Mouse (Mus musculus) kidney, postnatal 36 days (tissue): Measurements from ENCODE around the gene Cdh26.

ENCODE experiments used
- DNase-seq, 2 experiments: peaks; one replicate each; pipeline ENCODE4 v3.0.0; 2021 to 2022; ENCODE audit warnings: mixed read lengths in 2 of 2

Cdh26 gene

GRCm38 (mm10) chr2:178449386-178449785 lies 19.1 kb downstream of the Cdh26 start:
- no peak for DNase-seq

GRCm38 (mm10) chr2:178450236-178450635 lies 19.9 kb downstream of the Cdh26 start:
- no peak for DNase-seq

- DNase-seq, result no peak
Observed at GRCm38 (mm10) chr2:178450961-178451360, 20.6 kb downstream of the Cdh26 start.

GRCm38 (mm10) chr2:178454664-178455516 lies 24.6 kb downstream of the Cdh26 start:
- DNase-seq, result peak; percentile 15 to 16

- no peak for DNase-seq
Observed at GRCm38 (mm10) chr2:178457414-178457813, 27.1 kb downstream of the Cdh26 start.

GRCm38 (mm10) chr2:178460353-178460752 lies 30.0 kb downstream of the Cdh26 start:
- DNase-seq, result no peak

- DNase-seq, result no peak
Observed at GRCm38 (mm10) chr2:178471546-178472480, 41.5 kb downstream of the Cdh26 start.

GRCm38 (mm10) chr2:178473916-178474315 lies 43.6 kb downstream of the Cdh26 start:
- DNase-seq, result no peak

GRCm38 (mm10) chr2:178477228-178477627 lies 46.9 kb downstream of the Cdh26 start:
- no peak for DNase-seq

GRCm38 (mm10) chr2:178479011-178479410 lies 48.7 kb downstream of the Cdh26 start:
- no peak for DNase-seq

- DNase-seq, result peak in 1 of 2 experiments; percentile 7
Observed at GRCm38 (mm10) chr2:178480932-178481331, 50.6 kb downstream of the Cdh26 start.

- DNase-seq, result no peak
Observed at GRCm38 (mm10) chr2:178483462-178483861, 53.1 kb downstream of the Cdh26 start.

- DNase-seq, result no peak
Observed at GRCm38 (mm10) chr2:178488276-178488675, 57.9 kb downstream of the Cdh26 start.

- no peak for DNase-seq
Observed at GRCm38 (mm10) chr2:178490245-178490920, 60.1 kb downstream of the Cdh26 start.

GRCm38 (mm10) chr2:178494066-178494465 lies 63.7 kb downstream of the Cdh26 start:
- peak; percentile 80 to 86 for DNase-seq

- no peak for DNase-seq
Observed at GRCm38 (mm10) chr2:178495816-178496215, 65.5 kb downstream of the Cdh26 start.

- DNase-seq, result no peak
Observed at GRCm38 (mm10) chr2:178497900-178498299, 67.6 kb downstream of the Cdh26 start.

- peak; percentile 29 to 44 for DNase-seq
Observed at GRCm38 (mm10) chr2:178498409-178498808, 68.1 kb downstream of the Cdh26 start.

GRCm38 (mm10) chr2:178502469-178502868 lies 72.1 kb downstream of the Cdh26 start:
- no peak for DNase-seq

- DNase-seq, result no peak
Observed at GRCm38 (mm10) chr2:178506056-178506455, 75.7 kb downstream of the Cdh26 start.

- peak; percentile 56 to 87 for DNase-seq
Observed at GRCm38 (mm10) chr2:178507379-178508014, 77.2 kb downstream of the Cdh26 start.

- DNase-seq, result no peak
Observed at GRCm38 (mm10) chr2:178508279-178508678, 77.9 kb downstream of the Cdh26 start.
